Mouse (Mus musculus) intestine, postnatal 0 days (tissue): ENCODE data around the gene Acaca. TPM values are rescaled to one million over a fixed set of nuclear protein-coding genes. Genes with fewer than 3 reads are reported as not detected.

Source experiments
- ATAC-seq: fragments of 200-750 bp; cut with Nextera tagmentation; 2 replicates; pipeline ENCODE4 v1.8.0; 2017; ENCODE audit warnings: mild to moderate bottlenecking, moderate TSS enrichment, moderate library complexity
- H3K27ac ChIP-seq: fragments of 300-500 bp; sonication (generic); 2 replicates; pipeline ENCODE4 v1.5.1; 2014; ENCODE audit warnings: mild to moderate bottlenecking, low read depth, low read length, moderate library complexity
- H3K27me3 ChIP-seq: fragments of 300-500 bp; sonication (generic); replicated peaks from 2 replicates; pipeline ENCODE4 v1.6.1; 2014; ENCODE audit warnings: low read length, mixed read lengths; ENCODE audit not compliant: control insufficient read depth, insufficient read depth
- H3K36me3 ChIP-seq: fragments of 300-500 bp; sonication (generic); 2 replicates; pipeline ENCODE4 v1.6.1; 2014; ENCODE audit warnings: mild to moderate bottlenecking, moderate library complexity; ENCODE audit not compliant: control insufficient read depth, insufficient read depth
- H3K4me1 ChIP-seq: fragments of 300-500 bp; sonication (generic); replicated peaks from 2 replicates; pipeline ENCODE4 v1.6.1; 2014; ENCODE audit warnings: antibody characterized with exemption, low read length, mixed read lengths; ENCODE audit not compliant: control insufficient read depth, insufficient read depth
- H3K4me2 ChIP-seq: fragments of 300-500 bp; sonication (generic); replicated peaks from 2 replicates; pipeline ENCODE4 v1.6.1; 2014; ENCODE audit warnings: low read depth, mild to moderate bottlenecking, moderate library complexity
- H3K4me3 ChIP-seq: fragments of 300-500 bp; sonication (generic); 2 replicates; pipeline ENCODE4 v1.5.1; 2014; ENCODE audit warnings: low read depth, low read length
- H3K9ac ChIP-seq: fragments of 300-500 bp; sonication (generic); 2 replicates; pipeline ENCODE4 v1.6.1; 2014; ENCODE audit warnings: mild to moderate bottlenecking, low read depth, low read length
- H3K9me3 ChIP-seq: fragments of 300-500 bp; sonication (generic); 2 replicates; pipeline ENCODE4 v1.6.1; 2016; ENCODE audit warnings: mixed run types; ENCODE audit not compliant: control insufficient read depth
- CTCF ChIP-seq: sonication (generic); IDR thresholded peaks from 2 replicates; pipeline ENCODE4 v1.5.1; 2016; ENCODE audit warnings: low read depth, mild to moderate bottlenecking, control low read depth, antibody characterized with exemption, moderate library complexity
- WGBS: fragments of 180-500 bp; shearing (Covaris S2); extraction: QIAGEN DNeasy Blood & Tissue Kit; methylation state at CpG from one replicate; pipeline ENCODE4 v1.1.7; 2014; 5-methylcytosine and 5-hydroxymethylcytosine counted together
- polyA plus RNA-seq: library from polyadenylated mRNA; unstranded; fragments of >200 nt; fragmentation: Nextera tagmentation; extraction: Ambion mirVana; gene quantifications from 2 replicates; pipeline ENCODE4 v1.2.1, GENCODE M21; 2015

Acaca gene
- polyA plus RNA-seq, 1 experiment from 2014 or later: 2.5 TPM

- H3K4me3 ChIP-seq: no peak overlapping the region
- 43% methylated on average over 2 of the region's 2 CpGs for WGBS
Observed at GRCm38 (mm10) chr11:84340630-84341029, 211.2 kb downstream of the Acaca start.

GRCm38 (mm10) chr11:84344522-84345236 lies 215.2 kb downstream of the Acaca start:
- no peak for TF ChIP-seq CTCF
- WGBS: 81% methylated on average over 6 of the region's 6 CpGs
- Histone ChIP-seq H3K27ac (no peak overlapping the region), H3K36me3 (no peaks in the 10 kb centered on the region), H3K4me2 (no peak overlapping the region), H3K9me3 (no peaks in the 10 kb centered on the region), H3K9ac (no peak overlapping the region), H3K27me3 (no peaks in the 10 kb centered on the region), H3K4me3 (no peak overlapping the region), H3K4me1 (no peaks in the 10 kb centered on the region)
- no peak for ATAC-seq

More at GRCm38 (mm10) chr11:84340630-84341029, 211.2 kb downstream of the Acaca start:
- no peaks in the 10 kb centered on the region for H3K4me1 ChIP-seq
- H3K27me3 ChIP-seq: no peaks in the 10 kb centered on the region
- H3K4me2 ChIP-seq: no peak overlapping the region
- no peak for ATAC-seq
- TF ChIP-seq CTCF: no peak
- H3K36me3 ChIP-seq: no peaks in the 10 kb centered on the region; the same call in 1 of the 2 replicates
- no peak overlapping the region for H3K27ac ChIP-seq
- no peaks in the 10 kb centered on the region for H3K9me3 ChIP-seq
- no peak overlapping the region for H3K9ac ChIP-seq

GRCm38 (mm10) chr11:84347766-84348165 lies 218.3 kb downstream of the Acaca start:
- Histone ChIP-seq H3K9ac (no peak overlapping the region), H3K4me2 (no peak overlapping the region), H3K4me3 (no peak overlapping the region), H3K4me1 (no peaks in the 10 kb centered on the region), H3K9me3 (no peaks in the 10 kb centered on the region), H3K27me3 (no peaks in the 10 kb centered on the region), H3K27ac (no peak overlapping the region), H3K36me3 (no peaks in the 10 kb centered on the region)
- no peak for TF ChIP-seq CTCF
- WGBS: 87% methylated on average over 2 of the region's 2 CpGs
- no peak for ATAC-seq

- Histone ChIP-seq H3K27ac (no peak overlapping the region), H3K9me3 (no peaks in the 10 kb centered on the region), H3K9ac (no peak overlapping the region), H3K4me3 (no peak overlapping the region), H3K4me2 (no peak overlapping the region), H3K27me3 (no peaks in the 10 kb centered on the region), H3K4me1 (no peaks in the 10 kb centered on the region), H3K36me3 (no peaks in the 10 kb centered on the region)
- 91% methylated on average over 16 of the region's 16 CpGs for WGBS
- no peak for ATAC-seq
- no peak for TF ChIP-seq CTCF
Observed at GRCm38 (mm10) chr11:84348843-84349825, 219.7 kb downstream of the Acaca start.

GRCm38 (mm10) chr11:84351150-84351549 lies 221.7 kb downstream of the Acaca start:
- WGBS: 76% methylated on average over 1 of the region's 1 CpGs
- Histone ChIP-seq H3K36me3 (no peaks in the 10 kb centered on the region), H3K4me3 (no peak overlapping the region), H3K9me3 (no peaks in the 10 kb centered on the region), H3K4me2 (no peak overlapping the region), H3K27ac (no peak overlapping the region), H3K4me1 (no peaks in the 10 kb centered on the region), H3K9ac (no peak overlapping the region), H3K27me3 (no peaks in the 10 kb centered on the region)
- no peak for TF ChIP-seq CTCF
- no peak for ATAC-seq

- TF ChIP-seq CTCF: no peak
- no peak overlapping the region for H3K4me3 ChIP-seq
- 52% methylated on average over 7 of the region's 7 CpGs for WGBS
- H3K27me3 ChIP-seq: no peaks in the 10 kb centered on the region
- no peaks in the 10 kb centered on the region for H3K9me3 ChIP-seq
- H3K27ac ChIP-seq: 0 out of 2 replicates have a peak overlapping the region, but pooled peaks have one; percentile 9
- H3K36me3 ChIP-seq: no peaks in the 10 kb centered on the region
- no peak overlapping the region for H3K9ac ChIP-seq
- H3K4me2 ChIP-seq: no peak overlapping the region
- H3K4me1 ChIP-seq: no peaks in the 10 kb centered on the region; the same call in 1 of the 2 replicates
- peak; percentile 83 for ATAC-seq
Observed at GRCm38 (mm10) chr11:84353058-84353726, 223.7 kb downstream of the Acaca start.
